Mouse (Mus musculus): ENCODE results near the gene Samhd1.

DNA sequence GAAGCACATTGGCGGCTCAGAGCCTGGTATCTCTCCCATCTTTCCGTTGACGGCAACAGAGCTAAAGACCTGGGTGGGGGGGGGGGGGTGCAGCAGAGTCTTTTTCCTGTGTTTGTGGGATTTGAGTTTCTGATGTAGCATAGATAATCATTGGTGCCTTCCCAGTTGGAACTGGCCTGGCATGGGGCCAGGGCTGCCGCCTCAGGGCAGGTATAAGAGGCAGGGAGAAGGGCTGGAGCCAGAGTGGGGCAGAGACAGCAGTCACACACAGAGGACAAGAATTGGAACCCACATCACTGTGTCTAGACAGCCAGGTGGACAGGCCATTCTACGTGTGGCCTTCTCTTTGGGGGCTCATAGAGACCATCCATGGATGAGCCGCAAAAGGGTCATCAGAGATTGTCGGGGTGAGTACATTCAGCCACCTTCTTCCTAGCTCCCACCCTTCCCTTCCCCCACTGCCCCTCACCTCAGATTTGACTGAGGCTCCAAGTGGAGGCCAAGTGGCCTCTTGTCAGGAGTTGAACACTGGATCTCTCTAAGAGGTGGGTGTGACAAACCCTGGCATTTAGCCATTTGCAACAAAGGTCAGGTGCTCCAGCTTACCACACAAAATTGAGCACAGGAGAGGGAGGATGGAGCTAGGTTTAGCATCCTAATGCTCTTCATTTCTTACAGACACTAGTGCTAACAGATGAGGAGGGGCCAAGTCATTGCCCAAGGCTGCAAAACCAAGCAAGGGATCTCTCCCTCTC is 50.1 kb downstream of the Samhd1 start:
- TF ChIP-seq POLR2A (IDR thresholded peaks at IDR 0.05; ENCODE audit: extremely low read depth, insufficient read depth, low read length) (no peak), CTCF (IDR thresholded peaks at IDR 0.05; ENCODE audit: low read depth, low read length) (no peak)
